25 mouse cellular contexts compared by ENCODE assay signal in the genomic region with DNA sequence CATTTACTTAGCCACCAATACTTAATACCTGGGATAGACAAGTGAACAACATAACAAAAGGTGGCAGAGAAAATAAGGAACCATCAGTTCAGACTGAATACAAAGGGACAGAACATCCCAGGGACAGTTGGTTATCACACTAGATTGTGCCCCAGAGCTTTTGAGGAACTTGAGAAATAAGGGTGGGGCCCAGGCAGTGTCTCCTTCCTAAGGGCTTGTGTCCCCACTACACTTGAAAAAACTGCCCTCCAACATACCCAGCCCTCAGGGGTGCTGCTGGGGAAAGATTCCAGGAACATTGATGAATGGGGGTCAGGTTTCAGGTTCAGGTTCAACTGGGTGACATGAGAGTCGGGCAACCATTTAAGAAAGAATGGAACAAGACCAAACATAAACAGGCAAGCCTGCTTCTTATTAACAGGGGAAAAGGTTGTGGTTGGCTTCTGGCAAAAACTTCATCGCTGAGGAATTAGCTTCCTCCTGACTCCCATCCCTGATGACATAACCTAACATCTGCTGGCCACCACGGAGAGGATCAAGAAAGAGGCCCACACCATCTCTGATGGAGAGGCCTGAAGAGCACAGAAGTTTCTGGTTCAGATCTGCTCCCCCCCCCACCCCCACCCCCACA.
DNase-seq lines count a peak whose midpoint lies in the region; ATAC-seq and TF ChIP-seq lines count a peak whose summit lies in the region.
"Had no signal": no experiment of that assay in that cellular context is flagged by ENCODE, and none has a peak within 500 bp of the region (broad histone marks: within the 10 kb centered on the region; RNA-seq: fewer than 3 reads in every experiment).

No protein-coding gene starts in this region.

- no peaks in the 10 kb centered on the region for H3K9me3 ChIP-seq in embryonic facial prominence, embryonic 12.5 days
- H3K9me3 ChIP-seq: heart, embryonic 10.5 days; limb, embryonic 13.5 days; liver, embryonic 15.5 days; megakaryocyte, embryonic 14.5 days; neural tube, embryonic 15.5 days had no signal

- peaks cover 11% of the 10 kb centered on the region for H3K4me1 ChIP-seq in embryonic facial prominence, embryonic 12.5 days
- H3K4me1 ChIP-seq: liver, embryonic 15.5 days; neural tube, embryonic 15.5 days had no signal

- no peak for TF ChIP-seq CTCF in left cerebral cortex, adult 2 months (IDR thresholded peaks at IDR 0.05)

- H3K9ac ChIP-seq in embryonic facial prominence, embryonic 12.5 days, result no peak overlapping the region
- H3K9ac ChIP-seq: hindbrain, embryonic 14.5 days; limb, embryonic 13.5 days; liver, embryonic 15.5 days; neural tube, embryonic 15.5 days had no signal

- no peaks in the 10 kb centered on the region for H3K27me3 ChIP-seq in embryonic facial prominence, embryonic 12.5 days
- H3K27me3 ChIP-seq: CH12.LX; limb, embryonic 13.5 days; liver, embryonic 15.5 days; neural tube, embryonic 15.5 days had no signal

- H3K36me3 ChIP-seq in embryonic facial prominence, embryonic 12.5 days, result no peaks in the 10 kb centered on the region
- H3K36me3 ChIP-seq: heart, embryonic 10.5 days; limb, embryonic 13.5 days; liver, embryonic 15.5 days; neural tube, embryonic 15.5 days had no signal

- peak; percentile 83 for DNase-seq in heart, adult 11 months
- no peak for DNase-seq in heart, postnatal 10 days
- peak; percentile 7 for DNase-seq in MEL-GATA-1-ER (ENCODE audit: extremely low read depth, low read depth)
- no peak for DNase-seq in c-Kit-positive CD71-positive TER-119-positive erythroid progenitor cells, embryonic 14.5 days (ENCODE audit: low spot score)
- no peak for DNase-seq in layer of hippocampus, adult 11-12 months (ENCODE audit: low spot score)
- no peak for DNase-seq in left cerebral cortex, adult 2 months (ENCODE audit: extremely low spot score in 1 of 2, low spot score in 2 of 2)
- DNase-seq: adrenal gland, postnatal 14 days; cerebellum, adult 18-20 months; cerebellum, postnatal 25 days; gastrocnemius, postnatal 36 days; heart, postnatal 14 days; kidney, postnatal 36 days; spleen, adult 18-20 months had no signal

- no peak overlapping the region for H3K4me3 ChIP-seq in embryonic facial prominence, embryonic 12.5 days
- no peak overlapping the region for H3K4me3 ChIP-seq in left cerebral cortex, adult 2 months
- H3K4me3 ChIP-seq: erythroblast, embryonic 14.5 days; heart, embryonic 10.5 days; limb, embryonic 13.5 days; liver, embryonic 15.5 days; megakaryocyte, embryonic 14.5 days; neural tube, embryonic 15.5 days had no signal

- intact Hi-C loops in heart, postnatal 10 days (cut with DNase I), result no loop called here
- intact Hi-C loops in left cerebral cortex, adult 2 months (cut with DNase I), result loop anchor here (10.0 kb wide), 1 partner anchor 271 kb away; no protein-coding TSS in a partner anchor

- WGBS in embryonic facial prominence, embryonic 12.5 days, result 13% methylated on average over 3 of the region's 3 CpGs

- no peak for ATAC-seq in embryonic facial prominence, embryonic 12.5 days (ENCODE audit: insufficient number of reproducible peaks, insufficient read depth, low FRiP score, low TSS enrichment)
- peak; percentile 23 to 43; a peak in 1 of 4 replicates for ATAC-seq in hematopoietic stem cell, adult 5-6 weeks (replicated peaks in 1 of 2; ENCODE audit: insufficient read depth in 1 of 2, low FRiP score in 2 of 2, low TSS enrichment in 1 of 2, low read depth in 1 of 2, poor library complexity in 2 of 2, severe bottlenecking in 2 of 2)
- ATAC-seq: forebrain, embryonic 16.5 days; midbrain, embryonic 16.5 days had no signal

- 0 out of 2 replicates have a peak overlapping the region, but pooled peaks have one; percentile 23 for H3K27ac ChIP-seq in embryonic facial prominence, embryonic 12.5 days
- no peak overlapping the region for H3K27ac ChIP-seq in left cerebral cortex, adult 2 months
- H3K27ac ChIP-seq: heart, embryonic 10.5 days; hindbrain, embryonic 14.5 days; limb, embryonic 13.5 days; liver, embryonic 15.5 days; neural tube, embryonic 15.5 days had no signal

- H3K4me2 ChIP-seq in embryonic facial prominence, embryonic 12.5 days (replicated peaks), result no peak overlapping the region
- H3K4me2 ChIP-seq: hindbrain, embryonic 14.5 days; limb, embryonic 13.5 days; liver, embryonic 15.5 days; neural tube, embryonic 15.5 days had no signal

Comparison
In these comparisons a context has a peak if more than half of its experiments do, and no peak if none do; other contexts are left out.
1. DNase-seq: peak in heart, adult 11 months (single experiment) and MEL-GATA-1-ER (single experiment); none in heart, postnatal 10 days (0 of 2), c-Kit-positive CD71-positive TER-119-positive erythroid progenitor cells, embryonic 14.5 days (single experiment), layer of hippocampus, adult 11-12 months (single experiment) and left cerebral cortex, adult 2 months (0 of 2).